Mouse (Mus musculus) stomach, postnatal 0 days (tissue): ENCODE results near the gene Gal3st2c. TPM values are rescaled to one million over a fixed set of nuclear protein-coding genes. Genes with fewer than 3 reads are reported as not detected.
"Not testable (repeated sequence)": the region's sequence is repeated elsewhere in the genome, so short reads cannot be mapped to it uniquely, and the experiment has no call there.

ENCODE experiments used
- ATAC-seq: fragments of 200-750 bp; cut with Nextera tagmentation; 2 replicates; pipeline ENCODE4 v1.8.0; 2017; ENCODE audit not compliant: low FRiP score, low TSS enrichment
- DNase-seq: peaks from one replicate; pipeline ENCODE4 v3.0.0-alpha.2; 2016; ENCODE audit warnings: low spot score
- H3K27ac ChIP-seq: fragments of 300-500 bp; sonication (generic); replicated peaks from 2 replicates; pipeline ENCODE4 v1.5.1; 2014; ENCODE audit warnings: mild to moderate bottlenecking, control low read depth
- H3K27me3 ChIP-seq: fragments of 300-500 bp; sonication (generic); 2 replicates; pipeline ENCODE4 v1.6.1; 2014; ENCODE audit warnings: low read length; ENCODE audit not compliant: control insufficient read depth, insufficient read depth
- H3K36me3 ChIP-seq: fragments of 300-500 bp; sonication (generic); 2 replicates; pipeline ENCODE4 v1.6.1; 2014; ENCODE audit warnings: low read length, mixed read lengths; ENCODE audit not compliant: control insufficient read depth, insufficient read depth
- H3K4me1 ChIP-seq: fragments of 300-500 bp; sonication (generic); replicated peaks from 2 replicates; pipeline ENCODE4 v1.6.1; 2014; ENCODE audit warnings: antibody characterized with exemption; ENCODE audit not compliant: control insufficient read depth, insufficient read depth
- H3K4me2 ChIP-seq: fragments of 300-500 bp; sonication (generic); replicated peaks from 2 replicates; pipeline ENCODE4 v1.6.1; 2014; ENCODE audit warnings: low read depth, mild to moderate bottlenecking, control low read depth, moderate library complexity
- H3K4me3 ChIP-seq: fragments of 300-500 bp; sonication (generic); 2 replicates; pipeline ENCODE4 v1.5.1; 2014; ENCODE audit warnings: low read depth, low read length, control low read depth
- H3K9ac ChIP-seq: fragments of 300-500 bp; sonication (generic); 2 replicates; pipeline ENCODE4 v1.6.1; 2014; ENCODE audit warnings: mild to moderate bottlenecking, low read length, control low read depth, mixed read lengths
- H3K9me3 ChIP-seq: fragments of 300-500 bp; sonication (generic); 2 replicates; pipeline ENCODE4 v1.6.1; 2016; ENCODE audit warnings: low read length; ENCODE audit not compliant: control insufficient read depth
- CTCF ChIP-seq: IDR thresholded peaks from 2 replicates; pipeline ENCODE4 v1.5.1; 2016; ENCODE audit warnings: antibody characterized with exemption, low read depth, mild to moderate bottlenecking, moderate library complexity
- EP300 ChIP-seq: optimal IDR thresholded peaks from 2 replicates; pipeline ENCODE3; 2016; ENCODE audit warnings: antibody characterized with exemption
- WGBS: fragments of 180-500 bp; shearing (Covaris S2); extraction: QIAGEN DNeasy Blood & Tissue Kit; methylation state at CpG from one replicate; pipeline ENCODE4 v1.1.7; 2014; 5-methylcytosine and 5-hydroxymethylcytosine counted together
- polyA plus RNA-seq: library from polyadenylated mRNA; unstranded; fragments of >200 nt; fragmentation: Nextera tagmentation; extraction: Ambion mirVana; gene quantifications from 2 replicates; pipeline ENCODE4 v1.2.1, GENCODE M21; 2015

Gal3st2c gene
- polyA plus RNA-seq, 1 experiment from 2014 or later = not detected

- Histone ChIP-seq H3K4me3 (no peak overlapping the region), H3K27me3 (no peaks in the 10 kb centered on the region), H3K36me3 (no peaks in the 10 kb centered on the region), H3K4me1 (no peaks in the 10 kb centered on the region), H3K4me2 (no peak overlapping the region), H3K27ac (no peak overlapping the region), H3K9ac (no peak overlapping the region), H3K9me3 (no peaks in the 10 kb centered on the region)
- ATAC-seq (no peak), DNase-seq (no peak)
- WGBS = 79% methylated on average over 1 of the region's 1 CpGs
- TF ChIP-seq EP300 = no peak
- TF ChIP-seq CTCF = no peak
Observed at GRCm38 (mm10) chr1:94054481-94054880, 64.2 kb downstream of the Gal3st2c start.

GRCm38 (mm10) chr1:94055966-94056365 lies 65.7 kb downstream of the Gal3st2c start:
- Histone ChIP-seq H3K4me2 (no peak overlapping the region), H3K4me1 (no peaks in the 10 kb centered on the region), H3K9ac (no peak overlapping the region), H3K27ac (no peak overlapping the region), H3K9me3 (no peaks in the 10 kb centered on the region), H3K4me3 (no peak overlapping the region), H3K27me3 (no peaks in the 10 kb centered on the region), H3K36me3 (no peaks in the 10 kb centered on the region)
- ATAC-seq (no peak), DNase-seq (no peak)
- 26% methylated on average over 3 of the region's 3 CpGs for WGBS
- no peak for TF ChIP-seq EP300
- TF ChIP-seq CTCF = no peak

GRCm38 (mm10) chr1:94057401-94057800 lies 67.1 kb downstream of the Gal3st2c start:
- Histone ChIP-seq H3K9me3 (no peaks in the 10 kb centered on the region), H3K27ac (no peak overlapping the region), H3K9ac (no peak overlapping the region), H3K4me1 (no peaks in the 10 kb centered on the region), H3K27me3 (no peaks in the 10 kb centered on the region), H3K4me3 (no peak overlapping the region), H3K4me2 (no peak overlapping the region), H3K36me3 (no peaks in the 10 kb centered on the region)
- 87% methylated on average over 2 of the region's 2 CpGs for WGBS
- no peak for ATAC-seq
- DNase-seq = no peak
- TF ChIP-seq CTCF = no peak
- no peak for TF ChIP-seq EP300

- not testable (repeated sequence) for DNase-seq, H3K27ac ChIP-seq, H3K36me3 ChIP-seq, H3K9ac ChIP-seq, H3K4me2 ChIP-seq, H3K9me3 ChIP-seq, H3K27me3 ChIP-seq, ATAC-seq, H3K4me1 ChIP-seq, H3K4me3 ChIP-seq
- 87% methylated on average over 1 of the region's 1 CpGs for WGBS
Observed at GRCm38 (mm10) chr1:94058281-94058680, 68.0 kb downstream of the Gal3st2c start.

Other genes with a start within 250 kb of the Gal3st2c start
- gene Atg4b, start 239.0 kb upstream of the Gal3st2c start, polyA plus RNA-seq = 61.7 and 63.0 TPM in 2 replicates
- 47.8 and 52.3 TPM in 2 replicates for gene Thap4, start 235.6 kb upstream of the Gal3st2c start, polyA plus RNA-seq
- 108 and 110 TPM in 2 replicates for gene Dtymk, start 188.6 kb upstream of the Gal3st2c start, polyA plus RNA-seq
- 9.3 and 10.4 TPM in 2 replicates for gene Ing5, start 186.5 kb upstream of the Gal3st2c start, polyA plus RNA-seq
- 7.5 and 8.6 TPM in 2 replicates for gene D2hgdh, start 165.6 kb upstream of the Gal3st2c start, polyA plus RNA-seq
- gene Gal3st2, start 129.2 kb upstream of the Gal3st2c start, polyA plus RNA-seq = 0.07 and 0.08 TPM in 2 replicates
- gene Gal3st2b, start 72.2 kb upstream of the Gal3st2c start, polyA plus RNA-seq = 0.07 and 0.10 TPM in 2 replicates
- gene Neu4, start 29.9 kb downstream of the Gal3st2c start, polyA plus RNA-seq = not detected in 2 replicates
- gene Pdcd1, start 62.0 kb downstream of the Gal3st2c start, polyA plus RNA-seq = 0.05 TPM in 1 of 2 replicates, not detected in the other